Mouse (Mus musculus) liver, embryonic 11.5 days (tissue): Measurements from ENCODE around the gene Ptp4a2. TPM values are rescaled to one million over a fixed set of nuclear protein-coding genes. Genes with fewer than 3 reads are reported as not detected.

Experiments used
- ATAC-seq: fragments of 200-750 bp; cut with Nextera tagmentation; replicated peaks from 2 replicates; pipeline ENCODE4 v1.8.0; 2017; ENCODE audit warnings: moderate number of reproducible peaks, mild to moderate bottlenecking, moderate TSS enrichment, moderate library complexity; ENCODE audit not compliant: low FRiP score
- DNase-seq: peaks from one replicate; pipeline ENCODE4 v3.0.0-alpha.2; 2017; ENCODE audit warnings: low spot score
- H3K27ac ChIP-seq: fragments of 300-500 bp; sonication (generic); 2 replicates; pipeline ENCODE4 v1.5.1; 2014; ENCODE audit warnings: mild to moderate bottlenecking, low read depth, low read length, control low read depth
- H3K27me3 ChIP-seq: fragments of 300-500 bp; sonication (generic); replicated peaks from 2 replicates; pipeline ENCODE4 v1.6.1; 2014; ENCODE audit warnings: low read length, mixed read lengths; ENCODE audit not compliant: control insufficient read depth, insufficient read depth
- H3K36me3 ChIP-seq: fragments of 300-500 bp; sonication (generic); 2 replicates; pipeline ENCODE4 v1.6.1; 2014; ENCODE audit warnings: mild to moderate bottlenecking, low read length, moderate library complexity, mixed read lengths; ENCODE audit not compliant: control insufficient read depth, insufficient read depth
- H3K4me1 ChIP-seq: fragments of 300-500 bp; sonication (generic); replicated peaks from 2 replicates; pipeline ENCODE4 v1.6.1; 2014; ENCODE audit warnings: low read length, mixed read lengths; ENCODE audit not compliant: control insufficient read depth, insufficient read depth
- H3K4me2 ChIP-seq: fragments of 300-500 bp; sonication (generic); 2 replicates; pipeline ENCODE4 v1.6.1; 2014; ENCODE audit warnings: mild to moderate bottlenecking, control low read depth, moderate library complexity
- H3K4me3 ChIP-seq: fragments of 300-500 bp; sonication (generic); 2 replicates; pipeline ENCODE4 v1.5.1; 2014; ENCODE audit warnings: low read depth, low read length, control low read depth
- H3K9ac ChIP-seq: fragments of 300-500 bp; sonication (generic); 2 replicates; pipeline ENCODE4 v1.6.1; 2014; ENCODE audit warnings: low read depth, low read length, control low read depth
- H3K9me3 ChIP-seq: fragments of 300-500 bp; sonication (generic); 2 replicates; pipeline ENCODE4 v1.6.1; 2016; ENCODE audit warnings: low read length, inconsistent platforms, mixed read lengths; ENCODE audit not compliant: control insufficient read depth
- WGBS: fragments of 180-500 bp; shearing (Covaris S2); extraction: QIAGEN DNeasy Blood & Tissue Kit; methylation state at CpG from one replicate; pipeline ENCODE4 v1.1.7; 2014; 5-methylcytosine and 5-hydroxymethylcytosine counted together
- polyA plus RNA-seq: library from polyadenylated mRNA; unstranded; fragments of >200 nt; fragmentation: Nextera tagmentation; extraction: Ambion mirVana; gene quantifications from 2 replicates; pipeline ENCODE4 v1.2.1, GENCODE M21; 2014

The Ptp4a2 gene
- polyA plus RNA-seq, 1 experiment from 2014 or later, result 279 TPM

DNA sequence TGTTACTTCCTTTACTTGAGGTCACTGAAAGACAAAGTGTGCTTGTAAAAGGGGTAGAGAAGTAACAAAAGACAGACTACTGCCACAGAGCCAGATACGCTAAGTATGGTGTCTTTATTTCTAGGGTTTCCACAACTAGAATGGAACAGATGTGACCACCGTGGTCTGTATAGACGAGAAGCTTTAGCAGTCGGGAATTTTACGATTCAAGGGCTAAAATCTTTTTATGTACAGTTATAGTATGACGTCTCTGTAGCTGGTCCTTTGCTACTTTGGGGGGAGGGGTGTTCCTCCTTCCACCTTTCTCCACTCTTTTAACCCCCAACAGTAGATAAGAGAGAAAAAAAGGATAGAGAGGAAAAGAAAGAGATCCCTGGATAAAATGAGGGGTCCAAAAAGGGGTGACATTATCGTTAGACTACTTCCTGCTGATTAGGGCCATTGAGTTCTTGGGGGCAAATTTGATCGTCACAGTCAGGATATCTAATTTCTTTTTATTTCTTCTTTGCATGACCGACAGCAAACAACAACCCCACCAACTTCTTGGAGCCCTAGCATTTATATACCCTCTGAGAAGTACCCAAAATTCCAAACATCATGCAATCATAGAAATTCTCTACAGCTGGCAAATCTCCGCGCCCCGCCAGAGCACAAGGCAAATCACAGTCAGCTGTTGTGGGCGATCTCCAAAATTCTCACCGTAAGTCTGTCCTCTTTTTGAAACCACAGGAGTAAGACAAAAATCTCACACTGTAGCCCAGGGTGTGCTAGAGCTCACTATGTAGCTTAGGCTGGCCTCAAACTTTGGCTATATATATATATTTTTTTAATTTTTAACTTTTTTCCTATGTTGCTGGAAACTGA is 818 bp downstream of the Ptp4a2 start:
- Histone ChIP-seq H3K9ac (no peak overlapping the region), H3K36me3 (no peaks in the 10 kb centered on the region), H3K4me2 (peak overlapping the region; percentile 82), H3K27me3 (no peaks in the 10 kb centered on the region), H3K9me3 (no peaks in the 10 kb centered on the region), H3K4me1 (peaks cover 5% of the 10 kb centered on the region), H3K4me3 (peak overlapping the region; percentile 49), H3K27ac (peak overlapping the region; percentile 53)
- 55% methylated on average over 14 of the region's 14 CpGs for WGBS
- no peak for ATAC-seq
- DNase-seq, result no peak

DNA sequence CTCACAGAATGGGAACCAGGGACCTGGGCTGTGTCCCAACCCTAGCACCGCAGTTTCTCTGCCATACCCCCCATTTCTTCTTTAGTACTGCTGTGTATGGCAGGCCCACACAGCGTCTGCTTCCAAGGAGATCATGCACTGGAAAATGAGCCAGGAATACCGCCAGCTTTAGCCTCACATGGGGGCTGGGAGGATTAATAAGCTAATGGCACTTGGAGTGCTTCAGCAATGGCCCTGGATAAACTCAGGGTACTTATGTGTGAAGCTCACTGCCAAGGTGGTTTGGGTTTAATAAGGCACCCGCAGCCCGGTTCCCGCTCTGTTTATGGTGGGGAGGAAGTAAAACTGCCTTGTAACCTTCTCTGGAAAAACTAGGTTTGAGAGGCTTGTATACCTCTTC is 6.6 kb downstream of the Ptp4a2 start:
- H3K9ac ChIP-seq, result no peak overlapping the region
- H3K27me3 ChIP-seq, result no peaks in the 10 kb centered on the region
- peaks cover 19% of the 10 kb centered on the region for H3K4me1 ChIP-seq
- no peak overlapping the region for H3K4me2 ChIP-seq
- H3K9me3 ChIP-seq, result no peaks in the 10 kb centered on the region
- no peak overlapping the region for H3K4me3 ChIP-seq
- no peak overlapping the region for H3K27ac ChIP-seq
- H3K36me3 ChIP-seq, result no peaks in the 10 kb centered on the region
- no peak for DNase-seq
- ATAC-seq, result no peak
- WGBS, result 79% methylated on average over 6 of the region's 6 CpGs

DNA sequence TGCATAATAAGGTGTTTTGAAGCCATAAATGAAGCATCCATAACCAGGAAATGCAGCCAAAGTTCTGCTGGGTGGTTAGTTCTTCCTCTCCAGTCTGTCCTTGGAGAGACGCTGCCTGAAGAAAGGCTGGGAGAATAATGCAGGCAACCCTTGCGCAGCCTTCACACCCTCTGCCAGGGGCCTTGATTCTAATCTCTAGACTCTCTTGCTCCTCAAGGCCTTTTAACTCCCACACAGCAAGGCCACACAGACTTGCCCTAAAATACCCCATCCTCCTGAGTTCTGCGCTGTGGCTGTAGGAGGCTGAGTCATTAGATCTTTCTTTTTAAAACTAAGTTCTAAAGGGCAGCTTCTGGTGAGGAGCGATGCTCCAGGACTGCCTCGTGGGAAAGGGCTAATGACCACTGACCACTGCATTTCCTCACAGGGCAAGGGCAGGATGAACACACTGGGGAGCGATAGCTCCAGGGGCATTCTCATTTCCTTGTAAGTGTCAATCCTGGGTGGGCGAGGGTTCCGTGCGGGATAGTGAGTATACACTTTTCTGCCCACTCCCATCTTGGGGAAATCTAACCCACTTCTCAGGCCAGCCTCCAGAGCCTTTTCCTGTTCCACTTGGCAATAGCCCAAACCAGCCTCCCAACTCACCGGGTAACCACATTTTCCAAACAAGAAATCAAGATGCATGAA is 7.6 kb downstream of the Ptp4a2 start:
- no peak for ATAC-seq
- WGBS, result 53% methylated on average over 10 of the region's 10 CpGs
- H3K4me2 ChIP-seq, result no peak overlapping the region; the same call in 1 of the 2 replicates
- H3K9me3 ChIP-seq, result no peaks in the 10 kb centered on the region
- peak overlapping the region; percentile 19; the same call in 1 of the 2 replicates for H3K27ac ChIP-seq
- no peak for DNase-seq
- no peaks in the 10 kb centered on the region for H3K36me3 ChIP-seq
- H3K9ac ChIP-seq, result no peak overlapping the region
- no peak overlapping the region for H3K4me3 ChIP-seq
- H3K4me1 ChIP-seq, result peaks cover 29% of the 10 kb centered on the region
- H3K27me3 ChIP-seq, result no peaks in the 10 kb centered on the region

DNA sequence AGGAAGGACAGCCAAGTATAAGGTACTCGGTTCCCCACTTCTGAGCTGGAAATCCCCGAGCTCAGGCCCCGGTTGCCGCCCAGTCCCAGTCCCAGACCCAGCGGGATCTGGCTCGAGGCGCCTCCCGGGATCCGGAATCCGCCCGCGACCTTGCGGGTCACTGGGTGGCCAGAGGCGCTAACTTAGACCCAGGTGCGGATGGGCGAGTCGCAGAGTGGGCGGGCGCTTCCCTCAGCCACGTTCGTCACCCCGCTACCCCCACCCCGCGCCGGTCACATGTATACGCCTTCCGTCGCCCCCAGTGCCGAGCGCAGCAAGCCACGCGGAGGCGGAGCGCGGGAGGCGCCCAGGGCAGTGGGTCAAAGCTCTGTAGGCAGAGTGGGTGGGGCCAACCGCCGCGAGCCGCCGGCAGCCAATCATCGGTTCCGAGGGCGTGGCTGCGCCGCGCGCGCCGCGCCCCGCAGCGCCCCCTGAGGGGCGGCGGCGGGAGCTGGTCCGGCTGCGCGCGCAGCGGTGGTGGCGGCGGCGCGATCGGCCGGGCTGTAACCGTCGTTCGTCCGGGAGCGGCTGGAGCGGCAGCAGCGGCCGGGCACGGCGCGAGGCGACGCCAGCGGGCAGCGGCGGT is 8.8 kb downstream of the Ptp4a2 start:
- H3K4me3 ChIP-seq, result peak overlapping the region; percentile 88
- no peaks in the 10 kb centered on the region for H3K27me3 ChIP-seq
- DNase-seq (peak; percentile 97), ATAC-seq (peak; percentile 97)
- peak overlapping the region; percentile 96 for H3K27ac ChIP-seq
- no peaks in the 10 kb centered on the region for H3K36me3 ChIP-seq
- H3K9ac ChIP-seq, result peak overlapping the region; percentile 96
- under 1% methylated on average over 82 of the region's 83 CpGs for WGBS
- H3K4me2 ChIP-seq, result peak overlapping the region; percentile 88
- no peaks in the 10 kb centered on the region for H3K9me3 ChIP-seq
- H3K4me1 ChIP-seq, result peaks cover 34% of the 10 kb centered on the region

DNA sequence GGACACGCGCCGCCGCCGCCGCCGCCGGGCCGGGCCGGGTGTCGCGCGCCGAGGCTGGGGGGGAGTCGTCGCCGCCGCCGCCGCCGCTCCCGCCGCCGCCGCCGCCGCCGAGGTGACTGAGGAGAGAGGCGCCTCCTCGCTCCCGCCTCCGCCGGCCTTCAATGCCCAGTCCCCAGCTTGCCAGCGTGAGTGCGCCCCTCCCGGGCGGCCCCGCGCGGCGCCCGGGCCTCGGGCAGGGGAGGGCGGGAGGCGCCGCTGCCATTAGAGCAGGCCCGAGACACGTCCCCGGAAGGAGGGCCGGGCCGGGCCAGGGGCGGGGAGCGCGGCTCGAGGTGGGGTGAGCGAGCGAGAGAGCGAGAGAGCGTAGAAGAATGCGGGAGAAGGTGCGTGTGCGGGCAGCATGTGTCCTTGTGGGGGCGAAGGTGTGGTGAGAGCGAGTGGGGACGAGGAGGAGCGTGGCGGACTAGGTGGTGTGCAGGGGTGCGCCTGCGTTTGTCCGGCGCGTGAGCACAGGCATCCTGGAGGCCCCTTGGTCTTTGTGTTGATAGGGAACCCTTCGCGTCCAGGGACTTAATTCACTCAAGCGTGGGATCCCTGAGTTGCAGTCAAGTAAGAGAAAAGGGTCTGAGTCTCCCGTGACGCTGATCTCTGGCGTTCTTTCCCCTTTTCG is 9.5 kb downstream of the Ptp4a2 start:
- Histone ChIP-seq H3K27me3 (no peaks in the 10 kb centered on the region), H3K27ac (peak overlapping the region; percentile 96), H3K9ac (peak overlapping the region; percentile 96), H3K36me3 (no peaks in the 10 kb centered on the region), H3K9me3 (no peaks in the 10 kb centered on the region), H3K4me3 (peak overlapping the region; percentile 88), H3K4me2 (peak overlapping the region; percentile 88), H3K4me1 (peaks cover 34% of the 10 kb centered on the region)
- peak; percentile 69 for ATAC-seq
- under 1% methylated on average over 56 of the region's 79 CpGs for WGBS
- DNase-seq, result peak; percentile 88

GRCm38 (mm10) chr4:129821087-129821616 is 10.1 kb downstream of the Ptp4a2 start:
- WGBS, result under 1% methylated on average over 16 of the region's 16 CpGs
- H3K36me3 ChIP-seq, result no peaks in the 10 kb centered on the region
- ATAC-seq (no peak), DNase-seq (no peak)
- no peaks in the 10 kb centered on the region for H3K9me3 ChIP-seq
- H3K4me2 ChIP-seq, result peak overlapping the region; percentile 88
- peaks cover 34% of the 10 kb centered on the region for H3K4me1 ChIP-seq
- H3K27ac ChIP-seq, result peak overlapping the region; percentile 96
- H3K9ac ChIP-seq, result peak overlapping the region; percentile 96
- no peaks in the 10 kb centered on the region for H3K27me3 ChIP-seq
- peak overlapping the region; percentile 88 for H3K4me3 ChIP-seq

DNA sequence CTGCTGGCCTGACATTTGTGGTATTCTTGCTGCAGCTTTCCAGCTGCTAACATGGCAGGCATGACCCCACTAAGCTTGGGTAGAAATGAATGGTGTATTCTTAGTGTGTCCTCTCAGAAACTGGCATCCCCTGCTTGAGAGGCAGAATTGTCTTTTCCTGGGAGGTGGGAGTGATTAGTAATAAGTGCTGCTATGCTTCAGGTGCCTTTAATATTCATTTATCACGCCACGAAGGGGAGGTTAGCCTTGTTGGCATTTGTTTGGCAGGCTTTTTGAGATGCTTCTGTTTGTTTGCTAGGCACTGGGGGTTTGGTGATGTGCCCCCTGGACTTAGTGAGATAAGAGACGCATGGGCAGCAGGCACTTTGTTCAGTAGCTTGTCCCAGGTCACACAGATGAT is 11.3 kb downstream of the Ptp4a2 start:
- DNase-seq (no peak), ATAC-seq (no peak)
- H3K4me3 ChIP-seq, result peak overlapping the region; percentile 88
- peak overlapping the region; percentile 88 for H3K4me2 ChIP-seq
- no peaks in the 10 kb centered on the region for H3K9me3 ChIP-seq
- 58% methylated on average over 3 of the region's 3 CpGs for WGBS
- peak overlapping the region; percentile 96 for H3K9ac ChIP-seq
- peak overlapping the region; percentile 50; the same call in 1 of the 2 replicates for H3K27ac ChIP-seq
- no peaks in the 10 kb centered on the region for H3K36me3 ChIP-seq
- H3K27me3 ChIP-seq, result no peaks in the 10 kb centered on the region
- peaks cover 41% of the 10 kb centered on the region for H3K4me1 ChIP-seq

- Histone ChIP-seq H3K9me3 (no peaks in the 10 kb centered on the region), H3K4me2 (peak overlapping the region; percentile 88), H3K36me3 (no peaks in the 10 kb centered on the region), H3K4me1 (peaks cover 48% of the 10 kb centered on the region), H3K9ac (no peak overlapping the region), H3K27ac (no peak overlapping the region), H3K27me3 (no peaks in the 10 kb centered on the region), H3K4me3 (no peak overlapping the region)
- ATAC-seq (no peak), DNase-seq (no peak)
- WGBS, result 87% methylated on average over 4 of the region's 4 CpGs
Observed at GRCm38 (mm10) chr4:129823216-129823810, 12.3 kb downstream of the Ptp4a2 start.
